Mouse (Mus musculus) midbrain, embryonic 11.5 days (tissue): ENCODE measurements around the gene Zfp13. TPM values are rescaled to one million over a fixed set of nuclear protein-coding genes. Genes with fewer than 3 reads are reported as not detected.
"Not testable (repeated sequence)": the region's sequence is repeated elsewhere in the genome, so short reads cannot be mapped to it uniquely, and the experiment has no call there.

Experiments
- ATAC-seq: fragments of 200-750 bp; cut with Nextera tagmentation; 2 replicates; pipeline ENCODE4 v1.8.0; 2017; ENCODE audit warnings: moderate TSS enrichment, moderate library complexity; ENCODE audit not compliant: low FRiP score
- DNase-seq: peaks from one replicate; pipeline ENCODE4 v3.0.0; 2015; ENCODE audit warnings: low spot score; ENCODE audit errors: missing footprints
- H3K27ac ChIP-seq: fragments of 300-500 bp; sonication (generic); 2 replicates; pipeline ENCODE4 v1.5.1; 2014; ENCODE audit warnings: low read depth, low read length
- H3K27me3 ChIP-seq: fragments of 300-500 bp; sonication (generic); 2 replicates; pipeline ENCODE4 v1.6.1; 2014; ENCODE audit warnings: mild to moderate bottlenecking, low read length, moderate library complexity, mixed read lengths; ENCODE audit not compliant: control insufficient read depth, insufficient read depth
- H3K36me3 ChIP-seq: fragments of 300-500 bp; sonication (generic); 2 replicates; pipeline ENCODE4 v1.6.1; 2014; ENCODE audit warnings: mild to moderate bottlenecking, low read length, moderate library complexity, mixed read lengths; ENCODE audit not compliant: control insufficient read depth, insufficient read depth
- H3K4me1 ChIP-seq: fragments of 300-500 bp; sonication (generic); 2 replicates; pipeline ENCODE4 v1.6.1; 2014; ENCODE audit warnings: low read length; ENCODE audit not compliant: control insufficient read depth, insufficient read depth
- H3K4me2 ChIP-seq: fragments of 300-500 bp; sonication (generic); 2 replicates; pipeline ENCODE4 v1.6.1; 2014; ENCODE audit warnings: mild to moderate bottlenecking, moderate library complexity
- H3K4me3 ChIP-seq: fragments of 300-500 bp; sonication (generic); 2 replicates; pipeline ENCODE4 v1.5.1; 2014; ENCODE audit warnings: low read depth, low read length
- H3K9ac ChIP-seq: fragments of 300-500 bp; sonication (generic); 2 replicates; pipeline ENCODE4 v1.6.1; 2014; ENCODE audit warnings: low read length
- H3K9me3 ChIP-seq: fragments of 300-500 bp; sonication (generic); 2 replicates; pipeline ENCODE4 v1.6.1; 2016; ENCODE audit warnings: low read length; ENCODE audit not compliant: control insufficient read depth
- WGBS: fragments of 180-500 bp; shearing (Covaris S2); extraction: QIAGEN DNeasy Blood & Tissue Kit; methylation state at CpG from one replicate; pipeline ENCODE4 v1.1.7; 2014; 5-methylcytosine and 5-hydroxymethylcytosine counted together
- polyA plus RNA-seq: library from polyadenylated mRNA; unstranded; fragments of >200 nt; fragmentation: Nextera tagmentation; extraction: Ambion mirVana; gene quantifications from 2 replicates; pipeline ENCODE4 v1.2.1, GENCODE M21; 2014

Gene Zfp13
- polyA plus RNA-seq, 1 experiment from 2014 or later = 16.5 TPM

GRCm38 (mm10) chr17:23533591-23534490, 65.4 kb downstream of the Zfp13 start:
- peak; percentile 86 for DNase-seq
- H3K27me3 ChIP-seq = peaks cover 22% of the 10 kb centered on the region; the same call in 1 of the 2 replicates
- not testable (repeated sequence) for H3K4me1 ChIP-seq, H3K4me2 ChIP-seq, H3K9ac ChIP-seq, H3K36me3 ChIP-seq, ATAC-seq, H3K27ac ChIP-seq, H3K4me3 ChIP-seq, H3K9me3 ChIP-seq
- 7% methylated on average over 10 of the region's 23 CpGs for WGBS

- 23% methylated on average over 1 of the region's 1 CpGs for WGBS
- not testable (repeated sequence) for H3K36me3 ChIP-seq
Observed at GRCm38 (mm10) chr17:23531408-23531807, 67.9 kb downstream of the Zfp13 start.

More at GRCm38 (mm10) chr17:23531408-23531807, 67.9 kb downstream of the Zfp13 start:
- not testable (repeated sequence) for DNase-seq, H3K27me3 ChIP-seq, H3K27ac ChIP-seq, H3K9ac ChIP-seq, H3K9me3 ChIP-seq, ATAC-seq, H3K4me3 ChIP-seq, H3K4me1 ChIP-seq, H3K4me2 ChIP-seq

Other genes starting within 250 kb of the Zfp13 start
- gene Vmn2r116, start 214.9 kb downstream of the Zfp13 start, polyA plus RNA-seq = not detected in 2 replicates
- not detected in 2 replicates for gene Vmn2r117, start 119.8 kb downstream of the Zfp13 start, polyA plus RNA-seq
- 17.5 and 19.9 TPM in 2 replicates for gene Zfp213, start 35.2 kb downstream of the Zfp13 start, polyA plus RNA-seq
- 0.22 TPM in 1 of 2 replicates, not detected in the other for gene Zscan10, start 1.4 kb upstream of the Zfp13 start, polyA plus RNA-seq
- gene Mmp25, start 45.8 kb upstream of the Zfp13 start, polyA plus RNA-seq = 0.43 and 0.61 TPM in 2 replicates
- gene Bicdl2, start 61.0 kb upstream of the Zfp13 start, polyA plus RNA-seq = 0.14 and 0.19 TPM in 2 replicates
- gene Hcfc1r1, start 74.1 kb upstream of the Zfp13 start, polyA plus RNA-seq = 37.4 and 40.6 TPM in 2 replicates
- 55.1 and 57.0 TPM in 2 replicates for gene Thoc6, start 74.4 kb upstream of the Zfp13 start, polyA plus RNA-seq
- gene Tnfrsf12a, start 78.0 kb upstream of the Zfp13 start, polyA plus RNA-seq = 2.0 and 2.2 TPM in 2 replicates
- gene Cldn6, start 79.8 kb upstream of the Zfp13 start, polyA plus RNA-seq = 2.3 and 2.5 TPM in 2 replicates
- gene Cldn9, start 84.5 kb upstream of the Zfp13 start, polyA plus RNA-seq = 0.58 and 0.82 TPM in 2 replicates
- gene 1520401A03Rik, start 123.3 kb upstream of the Zfp13 start, polyA plus RNA-seq = not detected in 2 replicates
- gene Pkmyt1, start 126.8 kb upstream of the Zfp13 start, polyA plus RNA-seq = 29.3 and 33.7 TPM in 2 replicates
- gene Paqr4, start 141.4 kb upstream of the Zfp13 start, polyA plus RNA-seq = 29.5 and 30.2 TPM in 2 replicates
- 0.58 and 0.63 TPM in 2 replicates for gene Kremen2, start 146.3 kb upstream of the Zfp13 start, polyA plus RNA-seq
- gene Flywch1, start 172.1 kb upstream of the Zfp13 start, polyA plus RNA-seq = 125 and 142 TPM in 2 replicates
- gene Flywch2, start 186.6 kb upstream of the Zfp13 start, polyA plus RNA-seq = 20.4 and 20.9 TPM in 2 replicates
- gene Srrm2, start 191.0 kb upstream of the Zfp13 start, polyA plus RNA-seq = 408 and 439 TPM in 2 replicates
- 1,062 and 1,170 TPM in 2 replicates for gene Elob, start 229.6 kb upstream of the Zfp13 start, polyA plus RNA-seq
- 0.27 TPM in 1 of 2 replicates, not detected in the other for gene Prss33, start 236.6 kb upstream of the Zfp13 start, polyA plus RNA-seq
- not detected in 2 replicates for gene Prss32, start 244.4 kb upstream of the Zfp13 start, polyA plus RNA-seq
- 0.41 and 0.81 TPM in 2 replicates for gene Prss41, start 244.7 kb upstream of the Zfp13 start, polyA plus RNA-seq